Mouse (Mus musculus) liver, adult (tissue): ENCODE measurements around the gene Krtap26-1.

Experiments used
- GATA4 ChIP-seq: IDR thresholded peaks from 2 replicates; pipeline ENCODE4 v1.6.1; 2014; ENCODE audit warnings: mild to moderate bottlenecking, low read length; ENCODE audit not compliant: insufficient replicate concordance

Krtap26-1 gene

DNA sequence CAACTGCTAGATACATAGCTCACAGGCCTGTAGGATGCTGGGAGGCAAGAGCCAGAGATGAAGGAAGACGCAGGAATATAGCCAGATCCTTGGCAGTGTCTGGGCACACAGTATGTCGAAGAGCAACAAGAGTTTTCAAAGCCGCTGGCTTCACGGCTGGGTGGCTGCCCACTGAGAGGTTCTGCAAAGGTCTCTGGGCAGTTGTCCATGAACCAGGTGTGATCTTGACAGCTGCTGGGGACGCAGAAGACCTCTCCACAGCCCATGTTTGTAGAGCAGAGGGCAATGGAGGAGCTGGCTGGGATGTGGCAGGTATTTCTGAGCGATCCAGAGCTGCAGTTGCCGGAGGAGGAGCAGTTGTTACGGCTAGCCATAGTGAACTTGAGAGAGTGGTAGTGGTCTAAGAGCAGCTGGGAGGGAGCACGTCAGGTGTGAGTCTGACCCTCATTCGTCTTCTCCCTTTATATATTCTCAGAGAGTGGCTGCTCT is at the start of gene Krtap26-1:
Gene Krtap26-1 (minus strand): TSS at position 439 of the 489 bp plus-strand sequence.
- TF ChIP-seq GATA4 = no peak

DNA sequence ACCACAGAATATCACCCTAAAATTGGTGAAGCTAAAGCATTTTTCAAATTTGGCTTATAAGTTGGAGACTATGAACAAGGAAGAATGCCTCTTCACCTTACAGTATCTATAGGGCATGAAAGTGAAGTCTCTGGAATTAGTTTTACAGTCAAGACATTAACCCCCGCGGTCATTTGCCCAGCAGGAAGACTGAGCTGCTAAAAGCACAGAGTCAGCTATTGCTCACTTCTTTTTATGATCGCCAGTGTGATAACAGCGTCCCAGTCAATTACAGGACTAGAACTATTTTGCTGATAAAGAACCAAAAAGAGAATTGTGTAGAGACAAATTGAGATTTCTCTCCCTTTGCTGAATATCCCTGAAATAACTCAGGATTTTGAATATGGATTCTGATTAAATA is 48.7 kb upstream of the Krtap26-1 start:
- no peak for TF ChIP-seq GATA4

DNA sequence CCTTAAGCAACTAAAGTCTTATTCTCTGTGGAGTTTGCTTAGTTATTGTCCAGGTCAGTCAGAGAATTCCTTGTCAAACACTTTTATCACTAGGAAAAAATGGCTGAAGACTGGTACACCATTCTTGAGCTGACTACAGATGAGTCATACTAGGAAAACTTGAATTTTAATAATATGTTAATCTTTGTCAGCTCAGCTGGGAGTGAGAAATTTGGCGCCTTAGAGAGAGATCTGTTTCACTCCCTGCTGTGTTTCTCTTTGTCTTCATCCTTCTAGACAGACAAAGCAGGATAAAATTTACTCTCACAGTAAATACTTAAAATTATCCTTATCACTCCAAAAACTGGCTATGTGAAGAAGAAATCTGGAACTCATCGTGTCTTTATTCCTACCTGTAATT is 33.7 kb upstream of the Krtap26-1 start:
- no peak for TF ChIP-seq GATA4

DNA sequence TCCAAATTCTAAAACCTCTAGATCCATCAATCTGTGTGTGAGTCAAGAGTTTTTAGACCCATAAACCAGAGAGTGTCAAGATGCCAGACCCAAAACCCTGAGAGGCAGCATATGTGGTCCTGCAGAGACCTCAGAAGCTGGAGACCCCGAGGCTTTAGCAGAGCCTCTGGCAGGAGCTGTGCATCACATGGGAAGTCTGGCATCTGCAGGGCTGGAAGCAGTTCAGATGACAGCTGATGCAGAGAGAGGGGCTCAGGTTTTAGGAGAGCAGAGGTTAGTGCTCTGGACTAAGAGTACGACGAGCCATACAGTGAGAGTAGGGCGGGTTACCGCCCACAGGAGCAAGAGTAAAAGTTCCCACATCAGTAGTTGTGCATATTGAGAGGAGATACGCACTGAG is 31.5 kb upstream of the Krtap26-1 start:
- TF ChIP-seq GATA4 = no peak

DNA sequence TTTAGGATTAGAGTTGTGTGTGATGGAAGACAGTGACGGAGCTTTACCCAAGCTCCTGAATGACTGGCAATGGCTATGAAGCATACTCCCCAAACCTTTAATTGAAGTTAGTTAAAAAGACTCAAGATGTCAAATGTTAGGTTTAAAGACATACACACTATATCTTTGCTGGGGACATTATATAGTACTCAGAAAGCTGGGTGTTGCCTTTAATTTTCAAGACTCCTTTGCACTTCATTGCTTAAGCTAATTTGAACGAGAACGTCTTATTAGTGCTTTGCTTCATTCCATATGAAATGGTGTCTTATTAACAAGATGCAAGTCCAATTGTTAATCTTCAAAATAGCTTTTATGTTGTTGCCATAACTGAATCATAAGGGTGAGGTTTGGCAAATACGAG is 24.0 kb upstream of the Krtap26-1 start, which contains the start of gene Krtap27-1:
Gene Krtap27-1 (minus strand): TSS at position 101 of the 400 bp plus-strand sequence.
- TF ChIP-seq GATA4 = no peak

DNA sequence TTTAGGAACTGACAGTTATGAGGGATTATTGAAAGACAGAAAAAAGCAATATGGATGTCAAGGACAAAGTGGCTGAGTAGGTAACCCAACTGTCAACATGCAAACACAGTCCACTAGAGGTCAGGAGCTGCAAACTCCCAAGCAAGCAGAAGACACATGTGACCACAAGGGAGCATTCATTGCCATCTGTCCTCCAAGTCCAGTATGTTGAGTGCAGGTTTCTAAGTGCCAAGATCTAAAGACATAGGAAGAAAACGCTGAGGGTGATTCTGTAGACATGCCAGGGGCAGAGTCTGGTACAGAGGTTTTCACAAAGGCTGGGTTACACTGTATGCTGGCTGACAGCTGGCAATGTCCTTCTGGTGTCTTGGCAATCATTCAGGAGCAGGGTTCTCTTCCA is 9.8 kb upstream of the Krtap26-1 start:
- TF ChIP-seq GATA4 = no peak

DNA sequence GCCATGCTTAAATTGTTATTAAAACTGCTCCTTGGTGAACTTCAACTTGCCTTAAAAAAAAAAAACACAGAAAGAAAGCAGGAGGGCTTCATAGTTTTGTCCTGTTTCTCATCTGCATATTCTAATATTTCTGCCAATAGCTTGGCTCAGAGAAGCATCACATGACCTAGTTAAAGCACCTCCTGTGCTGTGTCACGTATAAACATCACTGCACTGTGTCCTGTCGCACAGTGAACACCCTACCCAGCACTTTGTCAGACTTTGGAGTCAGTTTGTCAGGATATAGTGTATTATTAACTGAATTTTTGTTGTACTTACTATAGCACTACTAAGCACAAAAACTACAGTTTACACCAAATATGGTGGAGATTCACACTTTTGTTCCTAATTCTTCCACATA is 4.4 kb upstream of the Krtap26-1 start:
- no peak for TF ChIP-seq GATA4

DNA sequence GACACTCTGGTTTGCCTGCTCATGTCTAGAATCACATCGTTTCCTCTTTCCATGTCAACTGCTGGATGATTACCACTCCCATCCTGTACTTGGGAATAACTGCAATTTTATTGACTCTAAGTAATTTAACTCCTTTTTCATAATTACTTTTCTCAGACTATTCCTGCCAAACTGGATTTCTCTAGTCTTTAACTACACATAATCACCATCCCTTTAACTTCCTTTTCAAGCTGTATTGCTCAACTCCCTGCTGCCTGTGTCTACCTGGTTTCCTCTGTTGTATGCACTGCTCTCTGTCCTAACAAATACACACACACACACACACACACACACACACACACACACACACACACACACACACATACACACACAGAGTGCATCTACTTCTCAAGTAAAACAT is 3.5 kb upstream of the Krtap26-1 start:
- no peak for TF ChIP-seq GATA4

DNA sequence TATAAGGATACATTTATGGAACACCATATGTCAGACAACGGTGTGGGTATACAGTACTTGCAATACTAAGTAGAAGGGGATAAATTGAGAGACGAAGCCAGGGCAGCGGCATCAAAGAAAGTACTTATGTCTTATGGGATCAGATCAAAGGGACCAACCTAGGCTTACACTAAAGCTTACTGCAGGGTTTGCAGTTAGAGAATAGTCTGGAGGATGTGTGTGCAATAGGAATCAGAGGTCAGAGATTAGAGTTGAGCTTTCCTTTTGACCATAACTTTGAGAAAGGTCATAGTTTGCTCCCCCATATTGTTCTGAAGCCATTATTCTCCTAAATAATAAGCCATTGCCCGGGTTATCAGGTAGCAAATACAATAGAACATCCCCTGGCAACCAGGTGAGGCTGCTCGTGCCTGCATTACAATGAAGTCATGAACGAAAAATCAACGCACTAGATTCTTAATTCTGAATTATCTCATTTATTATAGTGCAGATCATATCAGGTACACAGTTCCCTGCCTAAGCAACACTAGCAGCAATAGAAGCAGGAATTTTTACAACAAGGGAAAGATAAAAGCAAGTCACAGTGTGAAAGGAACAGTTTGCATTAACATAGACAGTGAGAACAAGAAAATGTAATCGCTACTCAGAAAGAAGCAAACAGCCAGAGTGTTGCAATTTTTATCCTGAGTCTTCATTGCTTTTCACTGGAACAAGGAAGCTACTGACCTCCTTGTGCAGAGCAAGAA is 1.1 kb downstream of the Krtap26-1 start:
- no peak for TF ChIP-seq GATA4

DNA sequence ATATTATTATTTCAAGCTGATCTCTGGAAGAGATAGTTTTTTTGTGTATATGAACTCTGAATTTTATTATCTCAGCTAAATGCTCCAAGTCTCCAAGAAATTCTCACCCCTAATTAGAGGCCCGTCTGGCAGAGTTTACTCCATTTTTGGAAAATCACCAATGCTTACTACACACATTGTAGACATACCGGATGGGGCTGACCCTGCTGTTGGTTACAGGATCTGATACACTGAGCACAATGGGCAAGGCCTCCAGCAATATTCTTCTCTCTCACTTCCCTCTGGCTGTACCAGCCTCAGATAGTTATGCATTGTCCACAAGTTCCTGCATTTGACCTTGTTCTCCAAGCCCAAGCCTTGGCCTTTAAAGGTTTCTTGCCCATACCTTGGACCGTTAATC is 7.5 kb downstream of the Krtap26-1 start:
- TF ChIP-seq GATA4 = no peak

DNA sequence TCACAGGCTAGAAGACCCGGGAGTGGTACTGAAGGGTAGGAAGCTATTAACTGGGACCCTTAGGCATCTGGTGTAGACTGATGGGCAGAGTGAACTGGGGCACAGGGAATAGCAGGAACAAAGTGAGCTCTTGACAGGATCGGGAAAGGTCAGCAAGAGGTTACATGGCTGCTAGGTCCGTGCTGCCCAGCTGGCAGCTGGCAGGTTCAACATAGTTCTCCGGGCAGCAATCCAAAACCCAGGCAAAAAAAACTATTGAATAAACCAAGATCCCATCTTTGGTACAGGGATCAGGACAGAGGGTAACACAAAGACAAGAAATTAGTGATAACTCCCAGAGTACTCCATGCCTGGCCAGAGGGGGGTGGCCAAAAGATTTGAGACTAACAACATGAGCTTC is 12.5 kb downstream of the Krtap26-1 start:
- no peak for TF ChIP-seq GATA4

DNA sequence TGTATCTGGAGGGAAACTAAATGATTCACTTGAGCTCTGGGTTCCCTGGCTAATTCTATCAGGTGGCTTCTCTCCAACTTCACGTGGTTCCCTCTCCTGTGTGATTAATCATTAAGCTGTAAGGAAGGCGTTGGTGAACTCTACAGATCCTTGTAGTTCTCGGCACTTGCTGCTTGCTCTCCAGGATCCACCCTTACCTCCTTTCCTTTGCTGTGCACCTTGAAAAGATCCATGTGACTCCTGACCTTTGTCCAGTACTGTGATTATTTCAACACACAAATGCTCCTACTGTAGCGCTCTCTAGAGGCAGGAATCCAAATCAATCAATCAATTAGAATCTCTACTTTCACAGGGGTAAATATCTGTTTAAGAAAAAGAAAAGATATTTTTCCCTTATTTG is 16.1 kb downstream of the Krtap26-1 start:
- TF ChIP-seq GATA4 = no peak

DNA sequence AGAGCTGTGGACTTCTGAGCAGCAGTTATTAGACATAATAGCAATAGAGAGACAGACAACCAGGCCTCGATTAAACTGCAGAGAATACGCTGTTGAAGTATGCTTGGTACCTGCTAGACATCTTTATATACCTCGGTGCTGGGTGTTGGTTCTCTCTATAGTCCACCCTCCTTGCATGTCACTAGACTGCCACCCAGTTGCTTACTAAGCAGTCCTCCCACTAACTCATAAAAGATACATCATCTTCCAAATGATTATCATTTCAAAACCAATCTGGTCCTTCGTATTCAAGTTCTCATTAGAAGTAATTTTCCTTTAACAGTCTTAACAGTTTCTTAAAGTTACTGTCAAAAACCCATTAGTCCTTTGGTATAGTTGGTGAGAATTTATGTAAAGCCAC is 20.0 kb downstream of the Krtap26-1 start, which contains the start of gene 2310079G19Rik:
Gene 2310079G19Rik (minus strand): TSS at position 101 of the 400 bp plus-strand sequence.
- TF ChIP-seq GATA4 = no peak

DNA sequence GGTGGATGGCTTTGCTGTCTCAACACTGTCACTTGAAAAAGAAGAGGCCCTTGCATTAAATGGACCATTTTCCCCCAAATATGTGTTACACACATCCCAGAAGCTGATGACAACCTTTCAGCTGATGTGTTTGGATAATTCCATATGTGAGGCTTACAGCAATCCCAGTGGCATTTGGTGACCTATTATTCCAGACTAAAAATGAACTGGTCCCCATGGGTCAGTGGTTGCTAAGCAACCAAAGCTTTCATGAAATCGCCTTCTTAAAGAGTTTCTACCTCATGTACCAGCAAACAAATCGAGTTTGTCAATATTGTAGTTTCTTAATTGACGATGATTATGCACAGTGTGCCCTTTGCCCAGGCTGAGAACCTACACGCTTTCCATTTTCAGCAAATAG is 34.9 kb downstream of the Krtap26-1 start:
- no peak for TF ChIP-seq GATA4

DNA sequence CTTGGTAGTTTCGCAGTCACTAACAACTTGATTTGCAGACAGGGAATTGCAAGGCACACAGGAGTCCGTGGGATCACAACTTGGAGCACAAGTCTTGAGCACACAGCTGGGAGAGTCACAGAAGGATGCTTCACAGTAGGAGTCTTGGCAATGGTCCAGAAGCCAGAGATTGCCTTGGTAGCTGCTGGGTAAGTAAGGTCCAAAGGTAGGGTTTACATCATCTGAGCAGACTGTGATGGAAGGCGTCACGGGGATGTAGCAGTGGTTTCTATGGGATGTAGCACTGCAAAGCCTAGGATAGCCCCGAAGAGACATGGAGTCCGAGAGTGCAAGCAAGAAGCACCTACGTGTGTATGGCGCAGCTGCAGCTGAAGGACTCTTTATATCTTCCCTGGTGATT is 35.7 kb downstream of the Krtap26-1 start, which contains the start of gene Krtap24-1:
Gene Krtap24-1 (minus strand): TSS at position 358 of the 400 bp plus-strand sequence.
- no peak for TF ChIP-seq GATA4

DNA sequence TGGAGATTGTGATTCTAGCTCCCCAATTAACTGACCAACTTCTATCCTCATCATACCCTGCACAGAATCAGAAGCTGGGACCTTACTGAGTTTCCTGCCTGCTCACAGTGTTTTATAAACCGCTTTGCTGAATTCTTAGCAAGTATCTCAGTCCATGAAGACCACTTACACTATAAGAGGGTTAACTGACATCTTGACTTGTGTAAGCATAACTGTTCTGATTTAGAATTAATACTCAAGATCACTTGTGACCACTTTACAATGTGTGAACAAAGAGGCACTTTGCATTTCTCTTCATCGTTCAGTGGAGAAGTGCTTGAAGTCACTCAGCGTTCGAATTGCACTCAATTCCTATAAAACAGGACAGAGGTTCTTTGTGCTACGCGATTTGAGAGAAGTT is 43.0 kb downstream of the Krtap26-1 start:
- TF ChIP-seq GATA4 = no peak

DNA sequence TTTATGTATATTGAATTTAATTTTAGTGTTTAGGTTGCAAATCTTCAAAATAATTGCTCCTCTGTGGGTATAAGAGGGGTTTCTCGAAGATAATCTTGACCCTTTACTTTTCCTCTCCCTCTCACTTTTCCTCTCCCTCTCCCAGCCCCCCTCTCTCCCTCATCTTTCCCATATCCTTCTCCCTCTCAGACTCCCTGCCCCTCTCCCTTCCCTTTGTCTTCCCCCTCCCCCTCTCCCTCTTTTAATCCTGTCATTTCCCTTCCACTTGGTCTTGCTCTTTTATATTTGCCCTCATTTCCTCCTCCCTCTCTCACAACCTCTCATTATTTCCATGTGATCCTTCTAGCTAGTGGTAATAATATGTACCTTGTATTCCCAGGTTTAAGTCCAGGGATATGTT is 45.1 kb downstream of the Krtap26-1 start:
- no peak for TF ChIP-seq GATA4

DNA sequence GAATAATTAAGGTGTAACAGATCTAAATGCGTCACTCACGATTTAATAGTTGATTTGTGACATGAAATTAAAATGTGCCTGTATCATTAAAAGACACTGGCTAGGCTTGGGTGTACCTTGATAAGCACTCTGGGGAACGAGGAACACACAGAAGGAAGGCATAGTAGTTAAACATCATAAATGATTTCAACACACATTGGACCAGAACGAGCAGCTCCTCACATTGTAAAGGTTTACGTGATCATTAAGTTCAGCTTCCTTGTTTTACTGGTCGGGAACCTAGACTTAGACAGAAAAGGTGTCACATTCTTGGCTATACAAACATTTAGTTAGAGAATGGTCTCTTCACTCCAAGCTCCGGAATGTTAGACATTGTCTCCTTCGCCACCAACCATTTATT is 47.3 kb downstream of the Krtap26-1 start:
- no peak for TF ChIP-seq GATA4
